Mouse (Mus musculus) heart, embryonic 14.5 days (tissue): ENCODE measurements around the gene Mrpl27. TPM values are rescaled to one million over a fixed set of nuclear protein-coding genes. Genes with fewer than 3 reads are reported as not detected.
A peak's percentile ranks its signal among the peaks of the same experiment; 100 is the strongest.

ENCODE experiments used
- ATAC-seq: fragments of 200-750 bp; cut with Nextera tagmentation; 2 replicates; pipeline ENCODE4 v1.8.0; 2017; ENCODE audit warnings: low read depth, moderate TSS enrichment; ENCODE audit not compliant: insufficient number of reproducible peaks, insufficient read depth, low FRiP score
- H3K27ac ChIP-seq, 2 experiments: fragments of 200-500 bp in 1 of 2; fragments of 300-500 bp in 1 of 2; sonication (generic) in 1 of 2; replicated peaks in 1 of 2; 2 replicates each; pipeline ENCODE4 v1.5.1; 2012 to 2014; ENCODE audit warnings: low read depth in 2 of 2, low read length in 2 of 2, control low read depth in 1 of 2, mild to moderate bottlenecking in 1 of 2, mixed read lengths in 1 of 2; ENCODE audit not compliant: control insufficient read depth in 1 of 2, insufficient read depth in 1 of 2
- H3K27me3 ChIP-seq: fragments of 300-500 bp; sonication (generic); 2 replicates; pipeline ENCODE4 v1.6.1; 2014; ENCODE audit warnings: mild to moderate bottlenecking, low read length, control low read depth; ENCODE audit not compliant: control insufficient read depth, insufficient read depth
- H3K36me3 ChIP-seq: fragments of 300-500 bp; sonication (generic); 2 replicates; pipeline ENCODE4 v1.6.1; 2014; ENCODE audit warnings: mild to moderate bottlenecking, control low read depth, low read length, mixed read lengths; ENCODE audit not compliant: control insufficient read depth, insufficient read depth
- H3K4me1 ChIP-seq, 2 experiments: fragments of 200-500 bp in 1 of 2; fragments of 300-500 bp in 1 of 2; sonication (generic) in 1 of 2; 2 replicates each; pipeline ENCODE4 v1.6.1; 2012 to 2014; ENCODE audit warnings: low read length in 2 of 2, control low read depth in 1 of 2, mixed read lengths in 1 of 2; ENCODE audit not compliant: control insufficient read depth in 2 of 2, insufficient read depth in 2 of 2
- H3K4me2 ChIP-seq: fragments of 300-500 bp; sonication (generic); 2 replicates; pipeline ENCODE4 v1.6.1; 2014; ENCODE audit warnings: mild to moderate bottlenecking, low read length
- H3K4me3 ChIP-seq, 2 experiments: fragments of 200-500 bp in 1 of 2; fragments of 300-500 bp in 1 of 2; sonication (generic) in 1 of 2; 2 replicates each; pipeline ENCODE4 v1.5.1; 2012 to 2014; ENCODE audit warnings: low read length in 2 of 2, mild to moderate bottlenecking in 2 of 2, control low read depth in 1 of 2, low read depth in 1 of 2, moderate library complexity in 1 of 2; ENCODE audit not compliant: control insufficient read depth in 1 of 2, insufficient read depth in 1 of 2
- H3K9ac ChIP-seq: fragments of 300-500 bp; sonication (generic); 2 replicates; pipeline ENCODE4 v1.6.1; 2014; ENCODE audit warnings: mild to moderate bottlenecking, low read length
- H3K9me3 ChIP-seq: fragments of 300-500 bp; sonication (generic); 2 replicates; pipeline ENCODE4 v1.6.1; 2016; ENCODE audit warnings: low read length, control low read depth; ENCODE audit not compliant: control insufficient read depth
- WGBS: fragments of 180-500 bp; shearing (Covaris S2); extraction: QIAGEN DNeasy Blood & Tissue Kit; methylation state at CpG from one replicate; pipeline ENCODE4 v1.1.7; 2014; 5-methylcytosine and 5-hydroxymethylcytosine counted together
- polyA plus RNA-seq: library from polyadenylated mRNA; unstranded; fragments of >200 nt; fragmentation: Nextera tagmentation; extraction: Ambion mirVana; gene quantifications from 2 replicates; pipeline ENCODE4 v1.2.1, GENCODE M21; 2014

The Mrpl27 gene
- polyA plus RNA-seq = 131 and 147 TPM in 2 replicates

DNA sequence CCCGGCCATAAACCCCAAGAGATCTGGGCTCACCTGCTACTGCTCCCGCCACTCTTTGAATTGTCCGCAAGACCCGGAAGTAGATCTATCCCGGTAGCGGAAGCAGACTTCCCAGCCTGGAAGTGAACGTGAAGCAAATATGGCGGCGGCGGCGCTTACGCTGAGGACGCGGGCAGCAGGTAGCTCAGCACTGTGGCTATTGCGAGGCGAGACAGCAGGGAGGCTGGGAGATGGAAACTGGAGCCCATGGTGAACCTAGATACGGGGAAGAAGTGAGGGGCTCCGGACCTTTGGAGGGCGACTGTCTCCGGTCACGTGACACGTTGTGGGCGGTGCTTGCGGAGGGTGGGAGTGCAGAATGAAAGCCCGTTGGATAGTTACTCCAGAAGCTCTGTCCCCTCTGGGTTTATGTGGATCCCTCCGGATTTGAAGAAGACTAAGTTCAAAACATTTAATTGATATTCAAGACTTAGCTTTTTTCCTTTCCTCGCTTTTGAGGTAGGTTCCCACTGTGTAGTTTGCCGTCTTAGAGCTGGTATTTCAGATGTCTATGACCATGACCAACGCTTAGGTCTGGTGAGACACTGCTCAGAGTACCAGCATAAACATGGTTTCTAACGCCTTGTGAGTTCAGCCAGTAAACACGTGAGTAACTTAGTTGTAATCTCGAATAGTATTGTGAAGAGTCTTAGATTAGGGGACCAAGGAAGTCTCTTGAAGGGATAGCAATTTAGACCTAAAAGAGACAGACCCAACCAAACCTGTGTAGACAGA, at the start of gene Mrpl27, which contains the start of gene Eme1:
Mrpl27 (plus strand) TSS at position 105 of the 774 bp plus-strand sequence.
Eme1 (minus strand) TSS at position 302 of the 774 bp plus-strand sequence.
- WGBS = 2% methylated on average over 32 of the region's 32 CpGs
- ATAC-seq = peak; percentile 77

GRCm38 (mm10) chr11:94610744-94611740, 42.5 kb upstream of the Mrpl27 start:
- Histone ChIP-seq H3K9me3 (no peaks in the 10 kb centered on the region), H3K4me2 (no peak overlapping the region), H3K9ac (no peak overlapping the region), H3K4me1 (no peaks in the 10 kb centered on the region), H3K4me3 (no peak overlapping the region), H3K36me3 (no peaks in the 10 kb centered on the region), H3K27me3 (no peaks in the 10 kb centered on the region; the same call in 1 of the 2 replicates), H3K27ac (no peak overlapping the region)
- WGBS = 76% methylated on average over 4 of the region's 4 CpGs
- no peak for ATAC-seq

More for the DNA sequence above, at the start of gene Mrpl27, which contains the start of gene Eme1:
- Histone ChIP-seq H3K4me2 (peak within 1 kb of the TSS; percentile 85), H3K4me1 (peaks cover 0 to 4% of the 10 kb centered on the region in 2 experiments; a peak in 1 of 4 replicates), H3K9ac (peak within 1 kb of the TSS; percentile 75), H3K36me3 (peaks cover 41% of the 10 kb centered on the region), H3K27ac (peak within 1 kb of the TSS; percentile 93 to 98), H3K27me3 (no peaks in the 10 kb centered on the region), H3K4me3 (peak within 1 kb of the TSS; percentile 62 to 98), H3K9me3 (no peaks in the 10 kb centered on the region)

DNA sequence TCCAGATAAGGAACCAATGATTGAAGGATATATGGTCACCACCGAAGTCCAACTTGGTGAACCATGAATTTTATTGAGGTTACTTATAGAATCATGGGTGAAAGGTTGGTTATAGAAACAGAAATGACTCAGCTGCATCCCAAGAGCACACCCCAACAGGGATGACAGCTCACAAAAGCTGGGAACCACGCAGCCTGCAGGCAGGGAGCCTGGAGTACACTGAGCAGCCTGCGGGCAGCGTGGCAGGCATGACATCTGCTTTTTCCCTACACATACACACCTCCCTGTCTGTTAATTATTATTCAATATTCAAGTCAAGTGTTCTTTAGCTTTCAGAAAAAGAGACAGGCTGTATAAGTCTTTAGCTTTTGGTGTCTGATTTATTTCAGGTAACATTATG, 39.0 kb upstream of the Mrpl27 start:
- no peaks in the 10 kb centered on the region for H3K9me3 ChIP-seq
- H3K4me3 ChIP-seq = no peak overlapping the region
- 67% methylated on average over 4 of the region's 4 CpGs for WGBS

GRCm38 (mm10) chr11:94615494-94615893, 38.1 kb upstream of the Mrpl27 start:
- Histone ChIP-seq H3K36me3 (no peaks in the 10 kb centered on the region), H3K9ac (no peak overlapping the region), H3K4me3 (no peak overlapping the region), H3K4me2 (no peak overlapping the region), H3K9me3 (no peaks in the 10 kb centered on the region), H3K27ac (no peak overlapping the region), H3K4me1 (no peaks in the 10 kb centered on the region), H3K27me3 (no peaks in the 10 kb centered on the region; the same call in 1 of the 2 replicates)
- no peak for ATAC-seq
- WGBS = 13% methylated on average over 4 of the region's 4 CpGs

More for the DNA sequence above, 39.0 kb upstream of the Mrpl27 start:
- no peaks in the 10 kb centered on the region; the same call in 1 of the 2 replicates for H3K27me3 ChIP-seq
- H3K4me2 ChIP-seq = no peak overlapping the region
- H3K4me1 ChIP-seq = no peaks in the 10 kb centered on the region
- no peak overlapping the region for H3K27ac ChIP-seq
- no peak overlapping the region for H3K9ac ChIP-seq
- ATAC-seq = no peak
- H3K36me3 ChIP-seq = no peaks in the 10 kb centered on the region

DNA sequence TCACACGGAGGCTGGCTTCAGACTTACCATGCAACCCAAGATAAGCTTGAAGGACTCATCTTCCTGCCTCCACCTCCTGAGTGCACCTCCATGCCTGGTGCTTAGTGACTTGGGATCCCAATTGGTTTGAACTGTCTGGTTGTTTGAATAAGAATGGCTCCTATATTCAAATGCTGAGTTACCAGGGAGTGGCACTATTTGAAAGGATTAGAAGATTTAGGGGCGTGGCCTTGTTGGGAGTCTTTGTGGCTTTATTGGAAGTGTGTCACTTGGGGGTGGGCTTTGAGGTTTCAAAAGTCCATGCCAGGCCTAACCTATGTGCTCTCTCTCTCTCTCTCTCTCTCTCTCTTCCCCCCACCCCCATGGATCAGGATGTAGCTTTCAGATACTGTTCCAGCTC, 35.9 kb upstream of the Mrpl27 start:
- no peak overlapping the region for H3K9ac ChIP-seq
- no peak for ATAC-seq
- no peaks in the 10 kb centered on the region for H3K36me3 ChIP-seq
- H3K4me2 ChIP-seq = no peak overlapping the region
- no peaks in the 10 kb centered on the region; the same call in 1 of the 2 replicates for H3K27me3 ChIP-seq
- 84% methylated on average over 2 of the region's 2 CpGs for WGBS
- H3K4me1 ChIP-seq = no peaks in the 10 kb centered on the region
- no peak overlapping the region for H3K4me3 ChIP-seq
- H3K27ac ChIP-seq = no peak overlapping the region
- H3K9me3 ChIP-seq = no peaks in the 10 kb centered on the region

GRCm38 (mm10) chr11:94620766-94621457, 32.7 kb upstream of the Mrpl27 start:
- Histone ChIP-seq H3K27me3 (no peaks in the 10 kb centered on the region), H3K4me2 (no peak overlapping the region), H3K9ac (no peak overlapping the region), H3K4me3 (no peak overlapping the region), H3K36me3 (no peaks in the 10 kb centered on the region), H3K9me3 (no peaks in the 10 kb centered on the region), H3K27ac (no peak overlapping the region), H3K4me1 (no peaks in the 10 kb centered on the region)
- ATAC-seq = no peak
- 69% methylated on average over 6 of the region's 6 CpGs for WGBS

DNA sequence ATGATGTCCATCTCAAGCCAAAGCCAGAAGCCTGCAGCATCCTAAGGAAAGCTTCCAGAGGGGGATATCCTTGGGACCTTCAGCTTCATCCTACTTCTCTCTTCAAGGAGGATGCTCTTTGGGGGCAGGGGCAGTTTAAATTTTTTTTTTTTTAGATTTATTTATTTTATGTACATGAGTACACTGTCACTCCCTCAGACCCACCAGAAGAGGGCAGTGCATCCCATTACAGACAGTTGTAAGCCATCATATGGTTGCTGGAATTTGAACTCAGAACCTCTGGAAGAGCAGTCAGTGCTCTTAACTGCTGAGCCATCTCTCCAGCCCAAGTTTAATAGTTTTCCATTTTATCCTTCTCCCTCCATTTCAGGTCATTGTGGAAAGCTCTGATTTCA, 32.1 kb upstream of the Mrpl27 start:
- H3K27me3 ChIP-seq = no peaks in the 10 kb centered on the region
- H3K27ac ChIP-seq = no peak overlapping the region
- no peaks in the 10 kb centered on the region for H3K36me3 ChIP-seq
- no peaks in the 10 kb centered on the region for H3K4me1 ChIP-seq
- no peak overlapping the region for H3K9ac ChIP-seq
- H3K4me3 ChIP-seq = no peak overlapping the region
- no peak overlapping the region for H3K4me2 ChIP-seq
- no peaks in the 10 kb centered on the region for H3K9me3 ChIP-seq
- no peak for ATAC-seq
